Mouse (Mus musculus) myocyte (in vitro differentiated cells): ENCODE data around the gene Nudt21.

Source experiments
- CEBPB ChIP-seq: IDR thresholded peaks from 2 replicates; pipeline ENCODE4 v1.6.1; 2011; ENCODE audit warnings: mild to moderate bottlenecking, moderate library complexity; ENCODE audit not compliant: poor library complexity, insufficient read depth, severe bottlenecking
- E2F4 ChIP-seq: IDR thresholded peaks from one replicate; pipeline ENCODE4 v1.6.1; 2011; ENCODE audit warnings: mild to moderate bottlenecking, control low read depth, moderate library complexity; ENCODE audit not compliant: insufficient read depth
- MAX ChIP-seq: IDR thresholded peaks from one replicate; pipeline ENCODE4 v1.6.1; 2011; ENCODE audit warnings: low read depth, mild to moderate bottlenecking, control low read depth
- MYOG ChIP-seq, 3 experiments: IDR thresholded peaks; one replicate each; pipeline ENCODE4 v1.6.1; 2011; ENCODE audit warnings: control low read depth in 2 of 3, low read depth in 2 of 3, mild to moderate bottlenecking in 2 of 3; ENCODE audit not compliant: insufficient read length in 2 of 3, control insufficient read depth in 1 of 3, insufficient read depth in 1 of 3
- POLR2A ChIP-seq: IDR thresholded peaks from one replicate; pipeline ENCODE4 v1.6.1; 2011; ENCODE audit warnings: low read depth, mild to moderate bottlenecking, control low read depth, moderate library complexity; ENCODE audit not compliant: insufficient read length
- POLR2AphosphoS2 ChIP-seq: IDR thresholded peaks from one replicate; pipeline ENCODE4 v1.6.1; 2011; ENCODE audit warnings: low read depth, control low read depth; ENCODE audit not compliant: insufficient read length
- SRF ChIP-seq: IDR thresholded peaks from one replicate; pipeline ENCODE4 v1.6.1; 2011; ENCODE audit warnings: low read depth; ENCODE audit not compliant: control insufficient read depth, insufficient read length
- TCF12 ChIP-seq: IDR thresholded peaks from one replicate; pipeline ENCODE4 v1.6.1; 2011; ENCODE audit warnings: mild to moderate bottlenecking, control low read depth; ENCODE audit not compliant: poor library complexity, insufficient read depth, severe bottlenecking
- USF1 ChIP-seq: IDR thresholded peaks from one replicate; pipeline ENCODE4 v1.6.1; 2011; ENCODE audit warnings: low read depth, mild to moderate bottlenecking, control low read depth, moderate library complexity

DNA sequence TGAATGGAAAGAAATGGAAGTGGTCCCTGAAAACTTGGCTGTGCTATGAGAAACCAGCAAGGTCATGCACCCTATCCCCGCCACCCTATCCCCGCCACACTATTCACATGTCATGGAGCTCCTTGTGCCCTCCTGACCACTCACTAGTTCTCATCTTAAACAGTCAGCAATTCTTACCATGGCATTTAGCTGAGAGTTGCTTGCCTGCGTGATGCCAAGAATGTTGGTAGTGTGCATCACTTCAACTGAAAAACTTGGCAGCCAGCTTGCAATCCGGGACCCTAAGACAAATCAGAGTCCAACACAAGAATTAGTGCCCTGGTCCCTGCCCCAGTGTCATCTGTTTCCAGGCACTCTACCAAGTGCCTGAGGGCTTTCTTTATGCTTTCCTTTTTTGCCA lies 56.7 kb downstream of the Nudt21 start:
- TF ChIP-seq MAX (no peak), POLR2A (no peak), TCF12 (no peak), E2F4 (no peak), CEBPB (no peak), USF1 (no peak), POLR2AphosphoS2 (no peak), SRF (no peak), MYOG (IDR thresholded peaks at IDR 0.05; ENCODE audit: control insufficient read depth in 1 of 3, insufficient read depth in 1 of 3, insufficient read length in 2 of 3, low read depth in 2 of 3) (no peak)
